Mouse (Mus musculus): ENCODE data around the gene Hoxb6. TPM values are rescaled to one million over a fixed set of nuclear protein-coding genes. Genes with fewer than 3 reads are reported as not detected.

The Hoxb6 gene
- total and polyA plus RNA-seq, 2 experiments = 0.15 TPM; not detected in 1

DNA sequence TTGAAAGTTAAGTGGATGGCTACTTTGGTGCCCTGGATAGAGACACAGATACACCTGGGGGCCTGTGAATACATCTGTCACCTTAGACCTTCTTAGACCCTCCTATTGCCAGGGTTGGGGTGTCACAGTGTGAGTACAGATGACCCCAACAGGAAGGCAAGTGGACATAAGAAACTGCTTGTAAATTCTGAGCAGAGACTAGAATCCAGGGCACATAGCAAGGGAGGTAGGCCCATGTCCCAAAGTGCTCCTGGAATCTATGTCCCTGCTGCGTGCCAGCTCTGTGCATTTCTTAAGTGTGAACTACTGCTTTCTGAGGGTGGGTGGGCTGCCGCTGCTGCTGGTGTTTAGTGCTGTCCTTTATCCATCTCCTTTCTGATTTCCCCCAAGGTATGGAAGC is 58.5 kb downstream of the Hoxb6 start:
- DNase-seq (ENCODE audit: extremely low read depth, low read depth, low spot score) = no peak
- WGBS = 68% methylated on average over 2 of the region's 2 CpGs

More for the DNA sequence above, 58.5 kb downstream of the Hoxb6 start:
- Histone ChIP-seq H3K4me3 (ENCODE audit: insufficient read depth, low read depth, low read length) (no peak overlapping the region), H3K79me2 (ENCODE audit: control insufficient read depth, insufficient read depth, low read length) (no peaks in the 10 kb centered on the region), H3K9ac (ENCODE audit: low read depth, low read length) (no peak overlapping the region), H3K27me3 (ENCODE audit: control insufficient read depth, insufficient read depth, low read length) (peaks cover 24% of the 10 kb centered on the region), H3K27ac (replicated peaks; ENCODE audit: insufficient read depth, low read depth, low read length) (no peak overlapping the region), H3K4me1 (ENCODE audit: control insufficient read depth, insufficient read depth, low read length) (peaks cover 3% of the 10 kb centered on the region; the same call in 1 of the 2 replicates), H3K36me3 (ENCODE audit: control insufficient read depth, insufficient read depth, low read length) (no peaks in the 10 kb centered on the region)
- no peak for TF ChIP-seq POLR2A (IDR thresholded peaks at IDR 0.05; ENCODE audit: extremely low read depth, insufficient read depth, low read length)
- TF ChIP-seq CTCF (IDR thresholded peaks at IDR 0.05; ENCODE audit: low read depth, low read length) = no peak

Other genes with a start within 250 kb of the Hoxb6 start
- 18.6 and 23.3 TPM in 2 replicates for gene Ube2z, start 227.1 kb upstream of the Hoxb6 start, total RNA-seq (2014; rRNA removed)
- gene Ube2z, start 227.1 kb upstream of the Hoxb6 start, polyA plus RNA-seq (2012; rRNA removed) = 21.3 and 22.8 TPM in 2 replicates
- gene Atp5g1, start 216.8 kb upstream of the Hoxb6 start, total RNA-seq (2014; rRNA removed) = 479 and 657 TPM in 2 replicates
- gene Atp5g1, start 216.8 kb upstream of the Hoxb6 start, polyA plus RNA-seq (2012; rRNA removed) = 1,258 and 1,301 TPM in 2 replicates
- not detected in 2 replicates for gene Calcoco2, start 180.5 kb upstream of the Hoxb6 start, total RNA-seq (2014; rRNA removed)
- not detected in 2 replicates for gene Calcoco2, start 180.5 kb upstream of the Hoxb6 start, polyA plus RNA-seq (2012; rRNA removed)
- gene Ttll6, start 158.7 kb upstream of the Hoxb6 start, total RNA-seq (2014; rRNA removed) = not detected in 2 replicates
- not detected in 2 replicates for gene Ttll6, start 158.7 kb upstream of the Hoxb6 start, polyA plus RNA-seq (2012; rRNA removed)
- not detected in 2 replicates for gene Hoxb13, start 98.2 kb upstream of the Hoxb6 start, total RNA-seq (2014; rRNA removed)
- 0.05 TPM in 1 of 2 replicates, not detected in the other for gene Hoxb13, start 98.2 kb upstream of the Hoxb6 start, polyA plus RNA-seq (2012; rRNA removed)
- gene Hoxb9, start 21.0 kb upstream of the Hoxb6 start, total RNA-seq (2014; rRNA removed) = 0.07 TPM in 1 of 2 replicates, not detected in the other
- gene Hoxb9, start 21.0 kb upstream of the Hoxb6 start, polyA plus RNA-seq (2012; rRNA removed) = not detected in 2 replicates
- not detected in 2 replicates for gene Hoxb8, start 10.6 kb upstream of the Hoxb6 start, total RNA-seq (2014; rRNA removed)
- gene Hoxb8, start 10.6 kb upstream of the Hoxb6 start, polyA plus RNA-seq (2012; rRNA removed) = 0.04 TPM in 1 of 2 replicates, not detected in the other
- gene Hoxb7, start 5.9 kb upstream of the Hoxb6 start, total RNA-seq (2014; rRNA removed) = 0.09 and 0.54 TPM in 2 replicates
- 0.06 and 0.17 TPM in 2 replicates for gene Hoxb7, start 5.9 kb upstream of the Hoxb6 start, polyA plus RNA-seq (2012; rRNA removed)
- 0.09 and 0.20 TPM in 2 replicates for gene Hoxb5, start 10.9 kb downstream of the Hoxb6 start, total RNA-seq (2014; rRNA removed)
- gene Hoxb5, start 10.9 kb downstream of the Hoxb6 start, polyA plus RNA-seq (2012; rRNA removed) = 0.35 and 0.40 TPM in 2 replicates
- gene Hoxb4, start 25.8 kb downstream of the Hoxb6 start, total RNA-seq (2014; rRNA removed) = 0.37 and 0.67 TPM in 2 replicates
- 0.55 and 0.91 TPM in 2 replicates for gene Hoxb4, start 25.8 kb downstream of the Hoxb6 start, polyA plus RNA-seq (2012; rRNA removed)
- gene Hoxb3, start 30.9 kb downstream of the Hoxb6 start, total RNA-seq (2014; rRNA removed) = 0.18 and 0.47 TPM in 2 replicates
- 0.47 and 0.48 TPM in 2 replicates for gene Hoxb3, start 30.9 kb downstream of the Hoxb6 start, polyA plus RNA-seq (2012; rRNA removed)
- 0.46 and 0.60 TPM in 2 replicates for gene Hoxb2, start 58.0 kb downstream of the Hoxb6 start, total RNA-seq (2014; rRNA removed)
- 0.98 and 1.3 TPM in 2 replicates for gene Hoxb2, start 58.0 kb downstream of the Hoxb6 start, polyA plus RNA-seq (2012; rRNA removed)
- gene Hoxb1, start 73.3 kb downstream of the Hoxb6 start, total RNA-seq (2014; rRNA removed) = not detected in 2 replicates
- not detected in 2 replicates for gene Hoxb1, start 73.3 kb downstream of the Hoxb6 start, polyA plus RNA-seq (2012; rRNA removed)
- gene Skap1, start 172.1 kb downstream of the Hoxb6 start, total RNA-seq (2014; rRNA removed) = 0.60 and 0.92 TPM in 2 replicates
- gene Skap1, start 172.1 kb downstream of the Hoxb6 start, polyA plus RNA-seq (2012; rRNA removed) = 0.31 and 0.40 TPM in 2 replicates

Measured in liver, adult 2 months (tissue).